Mouse (Mus musculus) lung, embryonic 16.5 days (tissue): Measurements from ENCODE around the gene Tgif2. TPM values are rescaled to one million over a fixed set of nuclear protein-coding genes. Genes with fewer than 3 reads are reported as not detected.
"Not testable (repeated sequence)": the region's sequence is repeated elsewhere in the genome, so short reads cannot be mapped to it uniquely, and the experiment has no call there.

Experiments used
- ATAC-seq: fragments of 200-750 bp; cut with Nextera tagmentation; 2 replicates; pipeline ENCODE4 v1.8.0; 2017; ENCODE audit warnings: low read depth, mild to moderate bottlenecking, moderate library complexity
- H3K27ac ChIP-seq: fragments of 300-500 bp; sonication (generic); 2 replicates; pipeline ENCODE4 v1.5.1; 2014; ENCODE audit warnings: mild to moderate bottlenecking, control low read depth, low read length
- H3K27me3 ChIP-seq: fragments of 300-500 bp; sonication (generic); 2 replicates; pipeline ENCODE4 v1.6.1; 2014; ENCODE audit warnings: low read depth, low read length, mixed read lengths; ENCODE audit not compliant: control insufficient read depth, insufficient read depth
- H3K36me3 ChIP-seq: fragments of 300-500 bp; sonication (generic); 2 replicates; pipeline ENCODE4 v1.6.1; 2014; ENCODE audit warnings: low read length; ENCODE audit not compliant: control insufficient read depth, insufficient read depth
- H3K4me1 ChIP-seq: fragments of 300-500 bp; sonication (generic); replicated peaks from 2 replicates; pipeline ENCODE4 v1.6.1; 2014; ENCODE audit warnings: low read length, mixed read lengths; ENCODE audit not compliant: control insufficient read depth, insufficient read depth
- H3K4me2 ChIP-seq: fragments of 300-500 bp; sonication (generic); 2 replicates; pipeline ENCODE4 v1.6.1; 2014; ENCODE audit warnings: low read depth, low read length, control low read depth
- H3K4me3 ChIP-seq: fragments of 300-500 bp; sonication (generic); 2 replicates; pipeline ENCODE4 v1.5.1; 2014; ENCODE audit warnings: mild to moderate bottlenecking, low read length, control low read depth
- H3K9ac ChIP-seq: fragments of 300-500 bp; sonication (generic); 2 replicates; pipeline ENCODE4 v1.6.1; 2014; ENCODE audit warnings: low read length, control low read depth
- H3K9me3 ChIP-seq: fragments of 300-500 bp; sonication (generic); 2 replicates; pipeline ENCODE4 v1.6.1; 2016; ENCODE audit warnings: low read length; ENCODE audit not compliant: control insufficient read depth
- WGBS: fragments of 180-500 bp; shearing (Covaris S2); extraction: QIAGEN DNeasy Blood & Tissue Kit; methylation state at CpG from one replicate; pipeline ENCODE4 v1.1.7; 2014; 5-methylcytosine and 5-hydroxymethylcytosine counted together
- polyA plus RNA-seq: library from polyadenylated mRNA; unstranded; fragments of >200 nt; fragmentation: Nextera tagmentation; extraction: Ambion mirVana; gene quantifications from 2 replicates; pipeline ENCODE4 v1.2.1, GENCODE M21; 2015

Gene Tgif2
- polyA plus RNA-seq, 1 experiment from 2014 or later, result 47.7 TPM

- H3K4me3 ChIP-seq, result no peak overlapping the region
- ATAC-seq, result no peak
- no peaks in the 10 kb centered on the region for H3K9me3 ChIP-seq
- no peak overlapping the region for H3K27ac ChIP-seq
- H3K9ac ChIP-seq, result no peak overlapping the region
- H3K36me3 ChIP-seq, result no peaks in the 10 kb centered on the region
- H3K27me3 ChIP-seq, result no peaks in the 10 kb centered on the region
- no peak overlapping the region for H3K4me2 ChIP-seq
- WGBS, result 48% methylated on average over 9 of the region's 9 CpGs
- no peaks in the 10 kb centered on the region; the same call in 1 of the 2 replicates for H3K4me1 ChIP-seq
Observed at GRCm38 (mm10) chr2:156896384-156896914, 56.6 kb downstream of the Tgif2 start.

DNA sequence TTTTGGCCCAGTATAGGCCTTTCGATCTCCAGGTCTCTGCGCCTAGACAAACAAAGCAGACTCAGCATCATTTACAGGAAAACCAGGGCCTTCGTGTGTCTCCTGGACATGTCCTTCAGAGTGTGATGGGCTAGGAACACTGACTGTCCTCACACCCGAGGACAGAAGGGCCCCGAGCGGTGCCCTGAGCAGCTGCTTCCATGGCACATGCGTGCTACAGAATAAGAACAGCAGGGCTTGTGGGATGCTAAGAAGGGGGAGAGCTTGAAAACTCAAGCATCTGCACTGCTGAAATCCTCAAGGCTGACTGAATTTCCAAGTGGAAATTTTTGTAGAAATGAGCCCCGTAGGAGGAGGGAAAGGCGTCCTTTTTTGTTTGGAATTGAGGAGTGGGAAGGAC, 57.2 kb downstream of the Tgif2 start:
- Histone ChIP-seq H3K4me3 (no peak overlapping the region), H3K4me2 (no peak overlapping the region), H3K9ac (no peak overlapping the region), H3K4me1 (no peaks in the 10 kb centered on the region; the same call in 1 of the 2 replicates), H3K27ac (no peak overlapping the region), H3K36me3 (no peaks in the 10 kb centered on the region), H3K27me3 (no peaks in the 10 kb centered on the region), H3K9me3 (no peaks in the 10 kb centered on the region)
- 79% methylated on average over 9 of the region's 9 CpGs for WGBS
- no peak for ATAC-seq

DNA sequence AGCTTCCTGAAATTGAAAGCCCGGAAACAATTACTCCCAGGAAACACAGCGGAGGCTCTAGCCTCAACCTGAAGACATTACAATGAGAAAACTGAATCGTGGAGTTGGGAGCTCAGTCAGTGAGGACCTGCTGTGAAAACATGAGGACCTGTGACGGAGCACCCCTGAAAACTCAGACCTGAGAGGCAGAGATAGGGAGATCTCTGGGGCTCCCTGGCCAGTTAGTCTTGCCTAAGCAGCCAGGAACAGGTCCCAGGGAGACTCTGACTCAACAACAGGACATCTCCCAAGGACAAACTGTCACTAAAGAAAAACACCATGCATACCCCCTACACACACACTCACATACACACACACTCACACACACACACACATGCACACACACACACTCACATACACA, 58.6 kb downstream of the Tgif2 start:
- Histone ChIP-seq H3K4me1 (no peaks in the 10 kb centered on the region; the same call in 1 of the 2 replicates), H3K4me3 (no peak overlapping the region), H3K9me3 (no peaks in the 10 kb centered on the region), H3K9ac (no peak overlapping the region), H3K27me3 (no peaks in the 10 kb centered on the region), H3K27ac (no peak overlapping the region), H3K36me3 (no peaks in the 10 kb centered on the region), H3K4me2 (no peak overlapping the region)
- 41% methylated on average over 4 of the region's 4 CpGs for whole genome bisulfite sequencing
- no peak for ATAC-seq

GRCm38 (mm10) chr2:156899184-156899583, 59.4 kb downstream of the Tgif2 start:
- Histone ChIP-seq H3K9me3 (no peaks in the 10 kb centered on the region), H3K4me3 (no peak overlapping the region), H3K27ac (no peak overlapping the region), H3K4me1 (no peaks in the 10 kb centered on the region; the same call in 1 of the 2 replicates), H3K27me3 (no peaks in the 10 kb centered on the region), H3K4me2 (no peak overlapping the region), H3K9ac (no peak overlapping the region), H3K36me3 (no peaks in the 10 kb centered on the region)
- 60% methylated on average over 4 of the region's 4 CpGs for WGBS
- no peak for ATAC-seq

DNA sequence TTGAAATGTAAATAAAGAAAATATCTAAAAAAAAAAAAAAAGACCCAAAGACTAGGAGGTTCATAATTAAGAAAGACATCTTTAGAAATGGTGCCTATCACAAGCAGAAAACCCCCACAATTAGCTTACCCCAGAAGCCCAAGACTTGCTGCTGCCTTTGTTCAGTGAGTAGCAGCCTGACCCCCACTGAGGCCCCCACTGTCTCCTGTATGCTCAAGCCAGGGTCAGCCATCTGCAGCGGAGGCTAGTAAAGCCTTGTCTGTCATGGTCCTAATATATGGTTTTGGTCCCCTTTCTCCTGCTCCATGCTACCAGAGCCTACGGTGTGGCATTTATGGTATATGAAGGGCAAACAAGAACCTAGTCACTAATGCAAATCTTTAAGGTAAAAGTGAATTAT, 61.5 kb downstream of the Tgif2 start:
- H3K4me3 ChIP-seq, result no peak overlapping the region
- H3K4me2 ChIP-seq, result no peak overlapping the region
- H3K4me1 ChIP-seq, result 0 out of 2 replicates have a peak, but pooled peaks cover 2% of the 10 kb centered on the region
- no peaks in the 10 kb centered on the region for H3K36me3 ChIP-seq
- WGBS, result 81% methylated on average over 2 of the region's 2 CpGs
- no peak for ATAC-seq
- no peak overlapping the region for H3K9ac ChIP-seq
- no peaks in the 10 kb centered on the region for H3K27me3 ChIP-seq
- H3K27ac ChIP-seq, result no peak overlapping the region
- H3K9me3 ChIP-seq, result no peaks in the 10 kb centered on the region

DNA sequence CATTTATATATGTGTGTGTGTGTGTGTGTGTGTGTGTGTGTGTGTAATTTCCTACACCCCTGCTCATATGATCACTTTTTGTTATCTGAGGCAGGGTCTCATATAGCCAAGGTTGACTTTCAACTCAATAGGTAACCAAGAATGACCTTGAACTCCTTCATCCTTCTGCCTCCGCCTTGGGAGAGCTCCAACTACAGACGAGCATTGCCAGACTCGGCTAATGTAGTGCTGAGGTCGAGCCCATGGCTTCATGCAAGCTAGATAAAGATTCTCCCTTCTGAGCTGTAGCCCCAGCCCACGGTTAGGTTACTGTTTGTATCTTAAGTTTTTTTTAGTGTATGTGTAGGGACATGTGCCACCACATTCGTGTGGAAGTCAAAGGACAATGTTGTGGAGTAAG, 62.1 kb downstream of the Tgif2 start:
- ATAC-seq, result no peak
- 57% methylated on average over 6 of the region's 6 CpGs for WGBS
- Histone ChIP-seq H3K9ac (no peak overlapping the region), H3K4me3 (no peak overlapping the region), H3K27ac (no peak overlapping the region), H3K9me3 (no peaks in the 10 kb centered on the region), H3K4me1 (0 out of 2 replicates have a peak, but pooled peaks cover 2% of the 10 kb centered on the region), H3K4me2 (no peak overlapping the region), H3K36me3 (no peaks in the 10 kb centered on the region), H3K27me3 (no peaks in the 10 kb centered on the region)

DNA sequence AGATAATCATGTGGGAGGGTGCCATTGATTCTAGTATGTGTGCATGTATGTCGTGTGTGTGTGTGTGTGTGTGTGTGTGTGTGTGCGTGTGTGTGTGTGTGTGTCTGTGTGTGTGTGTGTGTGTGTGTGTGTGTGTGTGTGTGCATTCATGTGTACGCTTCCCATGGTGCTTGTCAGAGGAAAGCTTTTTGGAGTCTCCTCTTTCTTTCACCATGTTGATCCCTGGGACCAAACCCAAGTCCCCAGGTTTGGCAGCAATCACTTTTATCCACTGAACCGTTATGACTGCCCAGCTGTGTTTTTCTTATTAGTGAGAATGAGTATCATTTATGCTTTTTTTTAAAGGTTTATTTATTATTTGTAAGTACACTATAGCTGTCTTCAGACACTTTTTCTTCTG, 62.6 kb downstream of the Tgif2 start:
- H3K27ac ChIP-seq, H3K9me3 ChIP-seq, H3K4me2 ChIP-seq, H3K4me1 ChIP-seq, H3K36me3 ChIP-seq, H3K9ac ChIP-seq, ATAC-seq, H3K4me3 ChIP-seq, H3K27me3 ChIP-seq: not testable (repeated sequence)
- 59% methylated on average over 4 of the region's 4 CpGs for WGBS

DNA sequence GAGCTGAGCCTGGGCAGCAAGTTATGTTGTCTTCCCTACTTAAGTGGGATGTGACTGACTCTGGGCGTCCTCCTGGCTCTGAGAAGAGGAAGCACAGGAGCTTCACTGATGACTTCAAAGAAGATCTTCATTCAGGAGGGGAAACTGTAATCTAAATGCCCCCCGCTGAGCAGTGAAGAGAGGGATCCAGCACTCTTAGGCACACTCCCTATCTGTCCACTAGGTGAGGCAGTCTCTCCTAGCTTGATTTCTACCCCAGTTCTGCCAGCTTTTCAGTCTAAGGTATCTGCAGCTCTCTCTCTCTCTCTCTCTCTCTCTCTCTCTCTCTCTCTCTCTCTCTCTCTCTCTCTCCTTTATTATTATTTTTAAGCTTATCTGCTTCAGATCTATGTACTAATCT, 63.6 kb downstream of the Tgif2 start:
- ATAC-seq, result no peak
- 22% methylated on average over 2 of the region's 2 CpGs for WGBS
- no peak overlapping the region for H3K27ac ChIP-seq

More for the DNA sequence above, 63.6 kb downstream of the Tgif2 start:
- Histone ChIP-seq H3K36me3 (no peaks in the 10 kb centered on the region), H3K27me3 (no peaks in the 10 kb centered on the region), H3K9me3 (no peaks in the 10 kb centered on the region), H3K9ac (no peak overlapping the region), H3K4me2 (no peak overlapping the region), H3K4me3 (no peak overlapping the region), H3K4me1 (0 out of 2 replicates have a peak, but pooled peaks cover 2% of the 10 kb centered on the region)
